Mouse (Mus musculus): ENCODE measurements at regions not wholly inside any gene's neighbourhood (a gene's known extent, or its start where the extent isn't known, plus 50 kb on each side); places are given as distances from the start of the nearest gene placed in this dataset.

- DNase-seq (ENCODE audit: extremely low spot score, low read depth, low spot score) = no peak
These were observed 257.2 kb downstream of the Fzd1 start for GRCm38 (mm10) chr5:4500599-4500998.

GRCm38 (mm10) chr5:4499036-4499435 lies 258.8 kb downstream of the Fzd1 start:
- no peak for DNase-seq (ENCODE audit: extremely low spot score, low read depth, low spot score)

- DNase-seq (ENCODE audit: extremely low spot score, low read depth, low spot score) = no peak
These were observed 259.4 kb downstream of the Fzd1 start for GRCm38 (mm10) chr5:4498425-4498824.

DNA sequence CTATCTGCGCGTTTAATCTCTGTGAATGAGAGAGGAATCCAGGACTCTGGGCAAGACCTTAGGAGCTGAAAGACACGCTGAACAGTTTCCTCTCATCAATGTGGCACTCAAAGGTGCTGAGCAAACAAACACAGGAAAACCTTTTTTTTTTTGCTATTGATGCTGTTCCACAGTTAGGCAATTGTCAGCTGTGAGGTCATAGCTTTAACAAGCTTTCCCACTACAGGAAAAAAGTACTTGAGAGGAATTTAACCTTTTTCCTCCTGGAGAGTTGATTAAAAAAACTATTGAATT lies 261.0 kb downstream of the Fzd1 start:
- no peak for DNase-seq (ENCODE audit: extremely low spot score, low read depth, low spot score)

DNA sequence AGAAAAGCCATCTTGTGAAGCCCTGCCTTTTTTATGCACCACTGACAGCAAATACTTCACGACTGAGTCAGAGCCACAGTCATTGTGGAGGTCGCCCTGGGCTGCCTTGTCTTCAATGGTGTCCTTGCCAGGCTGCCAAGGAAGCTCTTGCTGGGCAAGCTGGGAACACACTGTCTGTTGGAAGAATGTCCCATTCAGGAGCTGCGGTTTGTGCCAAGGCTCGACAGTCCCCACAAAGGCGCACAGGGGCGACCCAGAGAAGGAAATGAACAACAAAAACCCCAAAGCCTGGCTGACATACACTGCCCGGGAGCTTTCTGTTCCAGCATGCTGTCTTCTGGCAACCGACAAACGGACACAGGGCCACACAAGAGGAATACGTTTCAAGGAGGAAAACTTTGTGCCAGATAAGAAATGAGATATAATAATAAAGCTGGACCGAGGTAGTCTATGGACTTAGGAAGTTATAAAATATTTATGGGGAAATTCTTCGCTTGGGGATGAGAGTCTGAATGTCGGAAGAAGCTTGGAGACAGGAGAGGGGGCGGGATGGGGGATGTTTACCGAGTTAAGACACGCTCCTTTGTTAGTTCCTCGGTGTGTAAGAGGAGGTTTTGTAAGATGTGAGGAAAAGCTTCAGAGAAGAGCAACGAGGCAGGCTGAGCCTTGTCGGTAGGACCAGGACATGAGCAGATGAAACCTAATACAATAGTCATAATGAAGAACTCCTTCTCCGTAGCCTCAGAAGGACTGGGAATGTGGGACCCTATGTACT lies 261.5 kb downstream of the Fzd1 start:
- DNase-seq (ENCODE audit: extremely low spot score, low read depth, low spot score) = no peak

DNA sequence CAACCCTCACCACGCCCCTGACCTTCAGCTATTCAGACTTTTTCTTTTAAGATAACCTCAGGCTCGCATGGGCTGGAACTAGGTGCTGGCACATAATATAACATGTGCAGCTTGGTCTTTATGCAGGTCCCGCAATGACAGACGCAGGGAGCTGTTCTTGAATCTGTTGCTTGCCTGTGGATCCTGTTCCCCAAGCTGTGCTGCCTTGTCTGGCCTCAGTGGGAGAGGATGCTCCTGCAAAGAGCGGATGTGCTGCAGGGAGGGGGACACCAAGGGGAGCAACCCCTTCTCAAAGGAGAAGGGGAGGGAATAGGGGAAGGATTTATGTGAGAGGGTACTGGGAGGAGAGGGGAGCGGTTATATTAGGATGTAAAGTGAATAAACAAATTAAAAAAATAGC lies 262.4 kb downstream of the Fzd1 start:
- no peak for DNase-seq (ENCODE audit: extremely low spot score, low read depth, low spot score)

GRCm38 (mm10) chr5:4486391-4487132 lies 271.3 kb downstream of the Fzd1 start:
- DNase-seq (ENCODE audit: extremely low spot score, low read depth, low spot score) = no peak

DNA sequence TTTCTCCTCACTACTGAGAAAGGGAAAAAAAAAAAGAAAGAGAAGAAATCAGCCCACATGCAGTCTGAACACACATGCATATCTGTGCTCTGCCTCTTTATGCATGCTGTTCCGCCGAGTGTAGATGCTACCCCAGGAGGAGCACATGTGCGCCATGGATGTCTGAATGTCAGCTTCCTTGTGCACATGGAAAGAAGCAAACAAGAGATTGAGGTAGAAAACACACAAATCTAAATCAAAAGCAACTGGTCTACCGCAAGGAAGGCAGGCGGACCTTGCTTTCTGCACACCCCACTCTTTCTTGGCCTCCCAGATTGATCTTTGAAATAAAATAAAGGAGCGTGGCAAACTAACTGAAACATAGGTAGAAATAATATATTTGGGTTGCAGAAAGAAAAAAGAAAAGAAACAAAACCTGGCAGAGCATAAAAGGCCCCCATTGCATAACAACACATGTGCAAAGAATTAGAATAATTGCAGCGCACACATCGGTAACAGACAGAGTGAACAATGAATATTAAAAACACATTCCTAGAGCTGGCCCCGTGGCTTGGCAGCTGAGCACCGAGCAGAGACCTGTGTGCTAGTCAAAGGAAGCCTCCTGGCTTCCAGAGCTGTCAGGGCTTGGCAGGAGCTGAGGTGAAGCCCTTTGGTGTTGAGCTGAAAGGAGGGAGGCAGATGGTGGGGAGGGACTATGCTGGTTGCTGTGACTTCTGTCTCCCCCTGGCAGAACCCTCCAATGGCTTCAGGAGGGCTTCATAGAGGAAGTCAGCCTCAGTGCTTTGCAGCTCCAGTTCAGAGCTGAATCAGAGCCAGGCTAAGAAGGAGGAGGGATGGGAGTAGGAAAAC lies 272.1 kb downstream of the Fzd1 start:
- peak; percentile 44 for DNase-seq (ENCODE audit: extremely low spot score, low read depth, low spot score)

DNA sequence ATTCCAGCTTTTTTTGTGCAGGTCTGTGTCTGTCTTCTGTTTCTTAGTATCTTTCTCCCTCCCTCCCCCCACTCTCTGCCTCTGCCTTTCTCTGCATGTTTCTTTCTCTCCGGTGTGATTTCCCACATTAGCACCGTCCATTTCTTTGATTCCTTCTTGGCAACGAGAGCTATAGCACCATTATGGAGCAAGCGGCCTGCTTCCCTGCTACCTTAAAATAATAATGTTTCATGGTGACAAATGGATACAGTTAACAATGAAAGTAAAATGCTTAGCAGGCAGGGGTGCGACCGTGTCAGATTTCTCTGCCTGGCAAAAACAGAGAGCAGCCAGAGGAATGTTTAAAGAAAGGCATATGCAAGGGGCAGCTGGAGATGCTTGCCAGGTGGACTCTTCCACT lies 273.1 kb downstream of the Fzd1 start:
- DNase-seq (ENCODE audit: extremely low spot score, low read depth, low spot score) = no peak

GRCm38 (mm10) chr5:4484151-4484550 lies 273.7 kb downstream of the Fzd1 start:
- DNase-seq (ENCODE audit: extremely low spot score, low read depth, low spot score) = no peak

GRCm38 (mm10) chr5:4474255-4474654 lies 282.1 kb downstream of the Mterf1b start:
- no peak for DNase-seq (ENCODE audit: extremely low spot score, low read depth, low spot score)
